Mouse (Mus musculus) liver, embryonic 16.5 days (tissue): ENCODE results near the gene Cyp4f14. TPM values are rescaled to one million over a fixed set of nuclear protein-coding genes. Genes with fewer than 3 reads are reported as not detected.

Experiments used
- ATAC-seq: fragments of 200-750 bp; cut with Nextera tagmentation; 2 replicates; pipeline ENCODE4 v1.8.0; 2017; ENCODE audit warnings: low read depth, mild to moderate bottlenecking, moderate number of reproducible peaks, moderate library complexity
- H3K27ac ChIP-seq: fragments of 300-500 bp; sonication (generic); 2 replicates; pipeline ENCODE4 v1.5.1; 2014; ENCODE audit warnings: mild to moderate bottlenecking, low read length
- H3K27me3 ChIP-seq: fragments of 300-500 bp; sonication (generic); 2 replicates; pipeline ENCODE4 v1.6.1; 2014; ENCODE audit warnings: low read depth, low read length, mixed read lengths; ENCODE audit not compliant: control insufficient read depth, insufficient read depth
- H3K36me3 ChIP-seq: fragments of 300-500 bp; sonication (generic); 2 replicates; pipeline ENCODE4 v1.6.1; 2014; ENCODE audit warnings: mild to moderate bottlenecking; ENCODE audit not compliant: control insufficient read depth, insufficient read depth
- H3K4me1 ChIP-seq: fragments of 300-500 bp; sonication (generic); 2 replicates; pipeline ENCODE4 v1.6.1; 2014; ENCODE audit warnings: low read depth, low read length, mixed read lengths; ENCODE audit not compliant: control insufficient read depth
- H3K4me2 ChIP-seq: fragments of 300-500 bp; sonication (generic); 2 replicates; pipeline ENCODE4 v1.6.1; 2014; ENCODE audit warnings: low read depth, low read length, mixed read lengths
- H3K4me3 ChIP-seq: fragments of 300-500 bp; sonication (generic); 2 replicates; pipeline ENCODE4 v1.5.1; 2014; ENCODE audit warnings: low read depth, mild to moderate bottlenecking, low read length
- H3K9ac ChIP-seq: fragments of 300-500 bp; sonication (generic); 2 replicates; pipeline ENCODE4 v1.6.1; 2014; ENCODE audit warnings: low read depth, low read length
- H3K9me3 ChIP-seq: fragments of 300-500 bp; sonication (generic); replicated peaks from 2 replicates; pipeline ENCODE4 v1.6.1; 2016; ENCODE audit warnings: low read length; ENCODE audit not compliant: control insufficient read depth
- WGBS: fragments of 180-500 bp; shearing (Covaris S2); extraction: QIAGEN DNeasy Blood & Tissue Kit; methylation state at CpG from one replicate; pipeline ENCODE4 v1.1.7; 2014; ENCODE audit not compliant: insufficient replicate concordance; 5-methylcytosine and 5-hydroxymethylcytosine counted together
- polyA plus RNA-seq: library from polyadenylated mRNA; unstranded; fragments of >200 nt; fragmentation: Nextera tagmentation; extraction: Ambion mirVana; gene quantifications from 2 replicates; pipeline ENCODE4 v1.2.1, GENCODE M21; 2015

The Cyp4f14 gene
- polyA plus RNA-seq, 1 experiment from 2014 or later = not detected

DNA sequence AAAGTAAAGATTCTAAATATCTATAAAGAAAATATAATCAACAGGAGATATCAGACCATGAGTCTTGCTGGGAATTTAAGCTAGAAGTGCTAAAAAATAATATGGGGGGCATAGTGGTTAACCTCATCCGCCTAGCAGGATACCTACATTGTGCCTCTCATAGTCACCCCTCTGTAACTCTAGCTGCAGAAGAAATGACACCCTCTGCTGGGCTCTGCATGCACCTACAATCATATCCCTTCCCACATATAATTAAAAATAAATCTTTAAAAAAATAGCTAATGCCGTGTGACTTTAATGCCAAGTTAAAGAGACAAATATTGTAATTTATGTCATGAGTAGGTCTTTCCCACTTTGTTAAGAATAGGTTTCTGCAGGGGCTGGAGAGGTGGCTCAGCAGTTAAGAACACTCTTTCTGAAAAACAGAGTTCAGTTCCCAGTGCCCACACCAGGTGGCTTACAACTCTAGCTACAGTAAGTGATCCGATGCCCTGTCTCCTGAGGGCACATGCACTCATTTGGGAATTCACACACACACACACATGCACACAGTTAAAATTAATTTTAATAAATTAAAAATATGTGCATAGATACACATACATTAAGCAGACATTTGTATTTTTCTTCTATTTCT lies 27.4 kb upstream of the Cyp4f14 start:
- Histone ChIP-seq H3K4me1 (peaks cover 12% of the 10 kb centered on the region), H3K9me3 (no peaks in the 10 kb centered on the region), H3K4me2 (no peak overlapping the region), H3K27me3 (no peaks in the 10 kb centered on the region), H3K4me3 (no peak overlapping the region), H3K36me3 (no peaks in the 10 kb centered on the region), H3K27ac (no peak overlapping the region), H3K9ac (no peak overlapping the region)
- no peak for ATAC-seq
- WGBS = 45% methylated on average over 3 of the region's 3 CpGs

DNA sequence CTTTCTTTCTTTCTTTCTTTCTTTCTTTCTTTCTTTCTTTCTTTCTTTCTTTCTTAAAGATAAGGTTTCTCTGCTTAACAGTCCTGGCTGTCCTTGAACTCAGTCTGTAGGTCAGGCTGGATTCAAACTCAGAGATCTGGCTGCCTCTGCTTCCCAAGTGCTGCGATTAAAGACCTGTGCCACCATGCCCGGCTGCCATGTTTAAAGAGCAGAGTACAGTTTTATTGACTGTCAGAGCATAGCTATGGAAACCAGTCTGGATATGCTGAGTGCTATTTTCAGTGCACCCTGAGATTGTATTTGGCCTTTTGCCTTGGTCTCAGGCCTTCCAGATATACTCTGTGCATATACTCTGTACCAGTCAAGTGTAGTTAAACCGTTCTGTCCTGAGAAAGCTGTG lies 26.5 kb upstream of the Cyp4f14 start:
- ATAC-seq = no peak
- 70% methylated on average over 3 of the region's 3 CpGs for WGBS
- Histone ChIP-seq H3K27me3 (no peaks in the 10 kb centered on the region), H3K9me3 (no peaks in the 10 kb centered on the region), H3K4me2 (no peak overlapping the region), H3K36me3 (no peaks in the 10 kb centered on the region), H3K4me1 (peaks cover 12% of the 10 kb centered on the region), H3K27ac (no peak overlapping the region), H3K4me3 (no peak overlapping the region), H3K9ac (no peak overlapping the region)

DNA sequence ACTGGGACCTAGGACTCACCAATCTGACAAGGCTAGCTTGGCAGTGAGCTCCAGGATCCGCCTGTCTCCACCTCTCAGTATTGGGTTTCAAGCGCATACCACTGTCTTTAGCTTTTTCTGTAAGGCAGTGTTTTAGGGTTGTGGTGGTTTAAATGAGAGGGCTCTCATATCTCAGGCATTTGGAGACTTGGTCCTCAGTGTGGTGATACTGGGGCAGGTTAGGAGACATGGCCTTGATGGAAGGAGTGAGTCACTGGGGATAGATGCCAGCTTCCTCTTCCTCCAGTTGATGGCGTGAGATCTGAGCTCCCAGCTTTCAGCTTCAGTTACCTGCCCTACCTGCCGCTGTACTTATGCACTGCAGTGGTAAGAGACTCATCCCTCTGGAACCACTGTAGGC lies 22.7 kb upstream of the Cyp4f14 start:
- no peaks in the 10 kb centered on the region for H3K36me3 ChIP-seq
- no peak overlapping the region for H3K9ac ChIP-seq
- H3K27ac ChIP-seq = no peak overlapping the region
- H3K4me1 ChIP-seq = no peaks in the 10 kb centered on the region
- WGBS = 70% methylated on average over 4 of the region's 4 CpGs
- H3K4me2 ChIP-seq = no peak overlapping the region
- H3K4me3 ChIP-seq = no peak overlapping the region
- H3K9me3 ChIP-seq = no peaks in the 10 kb centered on the region
- ATAC-seq = no peak
- no peaks in the 10 kb centered on the region for H3K27me3 ChIP-seq

DNA sequence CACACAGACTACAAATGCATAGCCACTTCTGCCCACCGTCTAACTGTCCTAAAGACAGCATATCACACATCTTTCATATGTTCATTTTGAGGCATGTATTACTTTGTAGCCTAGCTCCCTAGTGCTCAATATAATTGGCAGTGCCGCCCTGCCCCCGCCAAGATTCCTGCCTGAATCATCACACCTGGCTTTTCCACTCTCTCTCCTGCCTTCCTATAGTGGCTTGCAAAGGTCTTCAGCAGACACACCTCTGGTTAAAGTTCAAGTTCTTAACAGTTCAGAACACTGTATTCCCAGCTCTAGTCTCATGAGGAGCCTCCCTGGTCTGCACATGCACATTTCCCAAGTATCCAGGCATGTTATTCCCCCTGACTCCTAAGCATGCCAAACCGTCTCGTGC lies 10.7 kb upstream of the Cyp4f14 start:
- Histone ChIP-seq H3K4me1 (peaks cover 3% of the 10 kb centered on the region), H3K27ac (no peak overlapping the region), H3K4me3 (no peak overlapping the region), H3K9me3 (no peaks in the 10 kb centered on the region), H3K36me3 (no peaks in the 10 kb centered on the region), H3K9ac (no peak overlapping the region), H3K27me3 (no peaks in the 10 kb centered on the region), H3K4me2 (no peak overlapping the region)
- 68% methylated on average over 5 of the region's 5 CpGs for WGBS
- no peak for ATAC-seq

DNA sequence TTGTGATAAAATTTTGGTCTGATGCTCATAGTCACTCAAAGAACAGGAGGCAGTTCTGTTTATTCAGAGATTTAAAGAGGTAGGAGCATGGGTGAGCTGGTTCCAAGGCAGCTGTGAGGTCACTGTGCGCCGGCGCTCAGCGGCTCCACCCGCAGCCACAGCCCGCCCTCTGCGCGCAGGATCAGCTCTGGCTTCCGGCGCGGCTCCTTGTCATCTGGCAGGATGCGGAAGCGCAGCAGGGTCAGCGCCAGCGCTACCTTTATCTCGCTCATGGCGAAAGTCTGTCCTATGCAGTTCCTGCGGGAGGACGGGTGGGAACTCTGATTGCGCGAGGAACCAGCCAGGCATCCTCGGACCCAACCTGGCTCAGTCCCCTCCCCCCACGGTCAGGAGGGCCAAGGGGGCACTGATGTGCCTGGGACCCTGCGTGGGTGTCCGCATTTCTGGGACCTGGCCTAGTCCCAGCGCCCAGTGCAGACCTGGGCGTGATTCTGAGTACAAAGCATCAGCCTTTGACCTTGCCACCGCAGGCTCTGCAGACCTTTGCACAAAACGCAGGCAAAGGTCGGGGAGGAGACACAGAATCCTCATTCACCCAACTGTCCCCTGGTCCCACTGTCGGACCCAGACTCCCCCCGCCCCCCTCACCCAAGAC lies 7.6 kb upstream of the Cyp4f14 start:
- Histone ChIP-seq H3K4me1 (peaks cover 3% of the 10 kb centered on the region), H3K9ac (peak overlapping the region; percentile 47; the same call in 1 of the 2 replicates), H3K27me3 (no peaks in the 10 kb centered on the region), H3K27ac (peak overlapping the region; percentile 69), H3K36me3 (no peaks in the 10 kb centered on the region), H3K4me2 (peak overlapping the region; percentile 67), H3K9me3 (no peaks in the 10 kb centered on the region), H3K4me3 (peak overlapping the region; percentile 54)
- 13% methylated on average over 32 of the region's 32 CpGs for WGBS
- ATAC-seq = peak; percentile 85

DNA sequence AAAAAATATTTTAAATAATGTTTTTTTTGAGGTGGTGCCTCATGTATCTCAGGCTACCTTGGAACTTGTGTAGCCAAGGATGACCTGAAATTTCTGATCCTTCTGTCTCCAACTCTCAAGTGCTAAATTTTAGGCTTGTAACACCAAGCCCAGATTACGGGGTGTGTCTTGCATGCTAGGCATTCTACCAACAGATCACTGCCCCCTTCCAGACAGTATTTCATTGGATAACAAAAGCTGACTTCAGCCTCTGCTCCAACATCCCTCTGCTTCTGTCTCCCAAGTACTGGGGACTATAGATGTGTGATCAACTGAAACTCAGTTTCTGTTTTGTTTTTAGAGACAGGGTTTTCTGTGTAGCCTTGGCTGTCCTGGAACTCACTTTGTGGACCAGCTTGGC lies 6.5 kb upstream of the Cyp4f14 start:
- H3K27ac ChIP-seq = no peak overlapping the region
- WGBS = 57% methylated on average over 1 of the region's 1 CpGs
- no peak overlapping the region for H3K4me2 ChIP-seq
- no peaks in the 10 kb centered on the region for H3K9me3 ChIP-seq
- no peak for ATAC-seq
- no peak overlapping the region for H3K9ac ChIP-seq
- H3K4me1 ChIP-seq = peaks cover 3% of the 10 kb centered on the region
- H3K4me3 ChIP-seq = no peak overlapping the region
- no peaks in the 10 kb centered on the region for H3K36me3 ChIP-seq
- no peaks in the 10 kb centered on the region for H3K27me3 ChIP-seq

DNA sequence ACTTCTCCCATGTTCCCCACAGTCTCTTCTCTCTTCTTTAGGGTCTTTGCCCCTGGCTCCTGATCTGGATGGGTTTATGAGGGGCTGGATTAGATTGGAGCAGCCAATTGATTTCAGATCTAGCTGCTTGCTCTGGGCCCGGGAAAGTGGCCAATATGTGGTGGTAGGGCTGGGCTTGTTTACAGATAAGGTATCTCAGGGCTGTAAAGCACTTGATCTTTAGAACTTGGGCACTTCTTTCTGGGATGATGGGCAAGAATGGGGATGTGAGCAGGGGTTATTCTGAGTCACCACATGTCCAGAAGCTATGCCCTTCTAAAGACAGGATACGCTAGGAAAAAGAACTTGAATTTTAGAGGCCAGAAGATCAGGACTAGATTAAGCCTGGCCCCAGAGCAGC lies 2.0 kb upstream of the Cyp4f14 start:
- ATAC-seq = no peak
- 41% methylated on average over 2 of the region's 2 CpGs for WGBS
- Histone ChIP-seq H3K27me3 (no peaks in the 10 kb centered on the region), H3K4me3 (no peak overlapping the region), H3K9me3 (no peaks in the 10 kb centered on the region), H3K36me3 (no peaks in the 10 kb centered on the region), H3K4me1 (no peaks in the 10 kb centered on the region), H3K27ac (no peak overlapping the region), H3K4me2 (no peak overlapping the region), H3K9ac (no peak overlapping the region)

DNA sequence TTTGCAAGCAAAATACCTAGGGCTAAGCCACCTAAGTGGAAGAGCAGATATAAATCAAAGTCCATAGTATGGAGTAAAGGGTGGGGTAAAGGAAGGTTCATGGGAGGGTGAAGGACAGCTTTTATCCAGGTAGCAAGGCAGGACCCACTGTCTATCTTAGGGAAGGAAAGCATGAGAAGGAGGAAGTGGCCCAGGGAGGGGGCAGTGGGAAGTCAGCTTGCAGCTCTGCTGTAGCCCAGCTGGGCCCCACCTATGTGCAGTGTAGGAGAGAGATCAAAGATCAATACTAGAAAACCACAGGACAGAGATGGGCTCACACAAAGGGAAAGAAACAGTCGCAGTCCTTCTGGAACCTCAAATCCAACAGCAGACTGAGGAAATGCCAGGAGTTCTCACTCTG lies 1.1 kb downstream of the Cyp4f14 start:
- Histone ChIP-seq H3K4me1 (no peaks in the 10 kb centered on the region), H3K4me3 (no peak overlapping the region), H3K9me3 (no peaks in the 10 kb centered on the region), H3K27me3 (no peaks in the 10 kb centered on the region), H3K36me3 (no peaks in the 10 kb centered on the region), H3K27ac (no peak overlapping the region), H3K4me2 (no peak overlapping the region), H3K9ac (no peak overlapping the region)
- 44% methylated on average over 1 of the region's 1 CpGs for WGBS
- ATAC-seq = no peak

DNA sequence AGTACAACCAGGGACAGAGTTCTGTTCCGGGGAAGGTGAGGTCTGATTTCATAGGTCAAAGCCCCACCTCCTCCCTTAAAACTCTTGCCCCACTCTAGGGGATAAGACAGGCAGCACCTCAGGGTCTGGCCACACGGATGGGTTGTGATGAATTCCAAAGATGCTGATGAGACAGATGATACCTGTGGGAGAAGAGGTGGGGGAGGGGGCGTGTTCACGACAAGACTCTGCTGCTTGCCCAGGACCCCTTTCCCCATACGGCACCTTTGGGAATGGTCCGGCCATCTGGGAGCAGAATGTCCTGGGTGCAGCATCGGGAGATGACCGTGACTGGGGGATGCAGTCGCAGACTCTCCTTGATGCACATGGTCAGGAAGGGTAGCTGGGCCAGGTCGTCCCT lies 11.0 kb downstream of the Cyp4f14 start:
- WGBS = 53% methylated on average over 10 of the region's 10 CpGs
- H3K4me3 ChIP-seq = no peak overlapping the region
- no peaks in the 10 kb centered on the region for H3K27me3 ChIP-seq
- no peak overlapping the region for H3K9ac ChIP-seq
- no peaks in the 10 kb centered on the region for H3K9me3 ChIP-seq
- ATAC-seq = no peak
- no peak overlapping the region for H3K4me2 ChIP-seq
- H3K27ac ChIP-seq = no peak overlapping the region
- no peaks in the 10 kb centered on the region for H3K4me1 ChIP-seq
- H3K36me3 ChIP-seq = no peaks in the 10 kb centered on the region
